ENCODE assay signal across 8 mouse cellular contexts in genomic region chr7:133114847-133115470, GRCm38 (mm10). TPM values are rescaled to one million over a fixed set of nuclear protein-coding genes. Genes with fewer than 3 reads are reported as not detected.
DNase-seq lines count a peak whose midpoint lies in the region; ATAC-seq lines count a peak whose summit lies in the region.

No protein-coding gene starts in this region.

- peak; percentile 41 for DNase-seq in cerebellum, adult 9-10 months
- peak; percentile 75 for DNase-seq in kidney, postnatal 14 days
- DNase-seq in MN1 (ENCODE audit: low spot score), result no peak
- DNase-seq in layer of hippocampus, postnatal 25 days (ENCODE audit: extremely low spot score in 1 of 2, low spot score in 1 of 2), result no peak

- no peak for ATAC-seq in cerebellum, adult (ENCODE audit: insufficient number of reproducible peaks, low FRiP score, low TSS enrichment)
- ATAC-seq in heart, embryonic 15.5 days (replicated peaks; ENCODE audit: insufficient number of reproducible peaks, insufficient read depth, low FRiP score, low read depth), result peak; percentile 51; the same call in 1 of the 2 replicates
- peak; percentile 79 for ATAC-seq in megakaryocyte progenitor cell, adult 5-6 weeks (replicated peaks; ENCODE audit: poor library complexity)

- H3K4me1 ChIP-seq in brown adipose tissue, adult 24 weeks (ENCODE audit: control insufficient read depth, insufficient read depth, insufficient read length, low read length), result peaks cover 35% of the 10 kb centered on the region
- H3K4me1 ChIP-seq in heart, embryonic 15.5 days (replicated peaks), result peaks cover 89% of the 10 kb centered on the region

- H3K4me2 ChIP-seq in heart, embryonic 15.5 days, result peak overlapping the region; percentile 58

- H3K4me3 ChIP-seq in brown adipose tissue, adult 24 weeks (ENCODE audit: insufficient read depth, low read depth, low read length), result peak overlapping the region; percentile 19; the same call in 1 of the 2 replicates
- peak overlapping the region; percentile 24 for H3K4me3 ChIP-seq in heart, embryonic 15.5 days

- WGBS in heart, embryonic 15.5 days, result 14% methylated on average over 20 of the region's 20 CpGs

- no peak overlapping the region for H3K27ac ChIP-seq in brown adipose tissue, adult 24 weeks (replicated peaks; ENCODE audit: low read depth, low read length)
- H3K27ac ChIP-seq in heart, embryonic 15.5 days, result peak overlapping the region; percentile 77

- no peaks in the 10 kb centered on the region for H3K27me3 ChIP-seq in heart, embryonic 15.5 days

- peak overlapping the region; percentile 37; the same call in 1 of the 2 replicates for H3K9ac ChIP-seq in heart, embryonic 15.5 days

- no peaks in the 10 kb centered on the region for H3K36me3 ChIP-seq in heart, embryonic 15.5 days

- no peaks in the 10 kb centered on the region for H3K9me3 ChIP-seq in heart, embryonic 15.5 days (replicated peaks)

RNA-seq across cellular contexts. Expression of gene Fgfr2, which starts 8.2 kb away (rescaled TPM):
- polyA plus RNA-seq in brown adipose tissue, adult 24 weeks (2012; ENCODE audit: insufficient read depth, insufficient read length, missing spikeins), result 6.1 and 12.0 TPM in 2 replicates
- polyA plus RNA-seq in heart, embryonic 15.5 days (2015; fragmentation: Nextera tagmentation; extraction: Ambion mirVana), result 17.2 and 32.2 TPM in 2 replicates
- total RNA-seq in megakaryocyte progenitor cell, adult 5-6 weeks (2015), result not detected in 2 replicates
- not detected in 2 replicates for total RNA-seq in megakaryocyte progenitor cell, adult 5-6 weeks (2017)
- 10 to 100 TPM; 43.7 to 44.3 TPM for total RNA-seq in layer of hippocampus, postnatal 25 days (2021)

RNA-seq across cellular contexts. Expression of gene Ctbp2, which starts 9.2 kb away (rescaled TPM):
- 14.9 and 21.0 TPM in 2 replicates for polyA plus RNA-seq in brown adipose tissue, adult 24 weeks (2012; ENCODE audit: insufficient read depth, insufficient read length, missing spikeins)
- polyA plus RNA-seq in heart, embryonic 15.5 days (2015; fragmentation: Nextera tagmentation; extraction: Ambion mirVana), result 40.8 and 48.8 TPM in 2 replicates
- 35.0 and 45.0 TPM in 2 replicates for total RNA-seq in megakaryocyte progenitor cell, adult 5-6 weeks (2015)
- 40.5 and 44.5 TPM in 2 replicates for total RNA-seq in megakaryocyte progenitor cell, adult 5-6 weeks (2017)
- 10 to 100 TPM; 44.8 to 47.5 TPM for total RNA-seq in layer of hippocampus, postnatal 25 days (2021)

Comparison
In these comparisons a context has a peak if more than half of its experiments do, and no peak if none do; other contexts are left out.
1. DNase-seq: peak in cerebellum, adult 9-10 months (single experiment) and kidney, postnatal 14 days (single experiment); none in MN1 (single experiment) and layer of hippocampus, postnatal 25 days (0 of 2).
2. RNA of gene Fgfr2, which starts 8.2 kb away (total RNA-seq): 43.7 to 44.3 TPM in layer of hippocampus, postnatal 25 days; not detected in megakaryocyte progenitor cell, adult 5-6 weeks; every median in the first group is over 10 times any median in the second.